Mouse (Mus musculus) forebrain, embryonic 14.5 days (tissue): ENCODE measurements around the gene Pmm1. TPM values are rescaled to one million over a fixed set of nuclear protein-coding genes. Genes with fewer than 3 reads are reported as not detected.
A peak's percentile ranks its signal among the peaks of the same experiment; 100 is the strongest.

Experiments
- ATAC-seq: fragments of 200-750 bp; cut with Nextera tagmentation; 2 replicates; pipeline ENCODE4 v1.8.0; 2017; ENCODE audit warnings: mild to moderate bottlenecking, moderate library complexity
- DNase-seq: peaks from one replicate; pipeline ENCODE4 v3.0.0-alpha.2; 2015; ENCODE audit warnings: low spot score
- H3K27ac ChIP-seq: fragments of 300-500 bp; sonication (generic); 2 replicates; pipeline ENCODE4 v1.5.1; 2014; ENCODE audit warnings: low read depth, mild to moderate bottlenecking, control low read depth, low read length, moderate library complexity
- H3K27me3 ChIP-seq: fragments of 300-500 bp; sonication (generic); replicated peaks from 2 replicates; pipeline ENCODE4 v1.6.1; 2014; ENCODE audit warnings: low read length, control low read depth, mixed read lengths; ENCODE audit not compliant: control insufficient read depth, insufficient read depth
- H3K36me3 ChIP-seq: fragments of 300-500 bp; sonication (generic); 2 replicates; pipeline ENCODE4 v1.6.1; 2014; ENCODE audit warnings: low read length, control low read depth; ENCODE audit not compliant: control insufficient read depth, insufficient read depth
- H3K4me1 ChIP-seq: fragments of 300-500 bp; sonication (generic); 2 replicates; pipeline ENCODE4 v1.6.1; 2014; ENCODE audit warnings: antibody characterized with exemption, low read length, control low read depth; ENCODE audit not compliant: control insufficient read depth, insufficient read depth
- H3K4me2 ChIP-seq: fragments of 300-500 bp; sonication (generic); 2 replicates; pipeline ENCODE4 v1.6.1; 2014; ENCODE audit warnings: mild to moderate bottlenecking, control low read depth, low read length
- H3K4me3 ChIP-seq: fragments of 300-500 bp; sonication (generic); 2 replicates; pipeline ENCODE4 v1.5.1; 2014; ENCODE audit warnings: low read depth, low read length, control low read depth
- H3K9ac ChIP-seq: fragments of 300-500 bp; sonication (generic); 2 replicates; pipeline ENCODE4 v1.6.1; 2014; ENCODE audit warnings: mild to moderate bottlenecking, low read length, control low read depth, moderate library complexity
- H3K9me3 ChIP-seq: fragments of 300-500 bp; sonication (generic); replicated peaks from 2 replicates; pipeline ENCODE4 v1.6.1; 2016; ENCODE audit warnings: low read length, control low read depth, mixed read lengths; ENCODE audit not compliant: control insufficient read depth
- WGBS: fragments of 180-500 bp; shearing (Covaris S2); extraction: QIAGEN DNeasy Blood & Tissue Kit; methylation state at CpG from one replicate; pipeline ENCODE4 v1.1.7; 2014; 5-methylcytosine and 5-hydroxymethylcytosine counted together
- polyA plus RNA-seq: library from polyadenylated mRNA; unstranded; fragments of >200 nt; fragmentation: Nextera tagmentation; extraction: Ambion mirVana; gene quantifications from 2 replicates; pipeline ENCODE4 v1.2.1, GENCODE M21; 2014

Gene Pmm1
- polyA plus RNA-seq, 1 experiment from 2014 or later = 92.6 TPM

DNA sequence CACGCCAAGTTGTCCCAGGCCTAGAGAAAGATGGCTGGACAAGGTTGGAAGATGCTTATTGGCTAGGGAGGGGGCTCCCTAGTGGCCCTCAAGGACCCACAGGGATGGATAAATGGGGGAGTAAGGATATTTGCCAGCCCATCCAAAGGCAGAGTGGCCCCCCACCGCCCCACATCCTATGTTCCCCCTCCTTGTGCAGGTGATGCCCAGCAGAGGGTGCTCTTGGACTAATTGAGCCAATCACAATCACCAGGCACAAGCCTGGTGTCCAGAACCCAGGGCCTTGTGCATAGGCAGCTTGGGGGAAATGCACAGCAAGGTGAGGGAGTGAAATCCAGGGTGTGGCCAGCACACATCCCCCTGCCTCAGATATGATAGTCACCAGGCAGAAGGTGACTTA lies 22.5 kb downstream of the Pmm1 start:
- WGBS = 34% methylated on average over 2 of the region's 2 CpGs
- Histone ChIP-seq H3K4me2 (peak overlapping the region; percentile 68), H3K36me3 (0 out of 2 replicates have a peak, but pooled peaks cover 5% of the 10 kb centered on the region), H3K27ac (peak overlapping the region; percentile 86; the same call in 1 of the 2 replicates), H3K4me3 (peak overlapping the region; percentile 50), H3K27me3 (no peaks in the 10 kb centered on the region), H3K9me3 (no peaks in the 10 kb centered on the region), H3K9ac (peak overlapping the region; percentile 73), H3K4me1 (peaks cover 9% of the 10 kb centered on the region)
- DNase-seq (peak; percentile 64), ATAC-seq (peak; percentile 40; the same call in 1 of the 2 replicates)

GRCm38 (mm10) chr15:81937098-81937972 lies 23.4 kb downstream of the Pmm1 start:
- Histone ChIP-seq H3K4me2 (peak overlapping the region; percentile 68), H3K9me3 (no peaks in the 10 kb centered on the region), H3K27ac (peak overlapping the region; percentile 86), H3K36me3 (0 out of 2 replicates have a peak, but pooled peaks cover 5% of the 10 kb centered on the region), H3K4me1 (peaks cover 9% of the 10 kb centered on the region), H3K9ac (peak overlapping the region; percentile 73), H3K27me3 (no peaks in the 10 kb centered on the region), H3K4me3 (peak overlapping the region; percentile 50)
- WGBS = 9% methylated on average over 18 of the region's 19 CpGs
- ATAC-seq (peak; percentile 65), DNase-seq (peak; percentile 71)

DNA sequence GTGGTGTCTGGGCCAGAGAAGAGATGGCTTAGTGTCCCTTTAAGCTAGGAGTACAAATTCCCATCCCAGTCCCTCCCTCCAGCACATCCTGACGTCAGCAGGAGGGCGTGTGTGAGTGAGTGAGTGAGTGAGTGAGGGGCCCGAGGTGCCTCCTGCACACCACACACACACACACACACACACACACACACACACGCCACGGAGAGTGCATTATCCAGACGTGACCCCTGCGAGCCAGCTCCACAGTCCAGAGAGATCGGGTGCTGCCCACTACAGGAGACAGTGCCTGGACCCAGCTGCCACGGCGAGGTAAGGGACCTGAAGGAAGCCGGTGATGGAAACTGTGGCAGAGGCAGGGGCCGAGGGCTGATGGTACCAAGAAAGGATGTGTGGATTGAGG lies 24.1 kb downstream of the Pmm1 start, which contains the start of gene Csdc2:
TSS of gene Csdc2 (plus strand) at position 81 of the 400 bp plus-strand sequence.
- peaks cover 9% of the 10 kb centered on the region for H3K4me1 ChIP-seq
- H3K27me3 ChIP-seq = no peaks in the 10 kb centered on the region
- no peaks in the 10 kb centered on the region for H3K9me3 ChIP-seq
- peak; percentile 82 for ATAC-seq
- under 1% methylated on average over 11 of the region's 12 CpGs for WGBS
- peak within 1 kb of the TSS; percentile 68 for H3K4me2 ChIP-seq
- 0 out of 2 replicates have a peak, but pooled peaks cover 5% of the 10 kb centered on the region for H3K36me3 ChIP-seq
- H3K9ac ChIP-seq = peak within 1 kb of the TSS; percentile 73
- DNase-seq = peak; percentile 83
- H3K4me3 ChIP-seq = peak within 1 kb of the TSS; percentile 50
- peak within 1 kb of the TSS; percentile 86 for H3K27ac ChIP-seq

DNA sequence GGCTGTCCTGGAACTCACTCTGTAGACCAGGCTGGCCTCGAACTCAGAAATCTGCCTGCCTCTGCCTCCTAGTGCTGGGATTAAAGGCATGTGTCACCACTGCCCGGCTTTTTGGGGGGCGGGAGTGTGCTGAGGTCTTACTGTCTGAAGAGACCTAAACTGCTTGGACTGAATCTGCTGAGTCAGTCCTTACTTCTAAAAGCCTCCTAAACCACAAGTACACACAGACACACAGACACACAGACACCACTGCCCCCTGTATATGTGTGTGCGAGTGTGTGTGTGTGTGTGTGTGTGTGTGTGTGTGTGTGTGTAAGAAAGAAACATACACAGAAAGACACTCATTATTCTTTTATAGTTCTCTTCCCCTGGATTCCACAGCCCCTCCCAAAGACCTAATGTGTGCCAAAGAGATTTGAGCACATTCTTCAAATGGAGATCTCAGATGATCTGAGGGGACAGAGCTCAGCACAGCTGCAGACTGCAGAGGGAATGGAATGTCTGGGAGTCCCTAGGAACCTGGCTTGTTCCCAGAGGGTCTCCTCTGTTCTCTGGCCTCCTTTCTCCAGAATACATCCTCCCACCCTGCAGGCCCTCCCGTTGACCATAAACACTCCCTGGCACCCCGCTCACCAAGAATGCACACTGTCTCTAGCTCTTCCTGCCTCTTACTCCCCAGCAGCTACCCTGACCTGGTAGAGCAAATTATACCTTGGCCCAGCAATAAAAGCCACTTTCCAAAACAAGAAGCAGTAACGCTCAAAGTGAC lies 24.7 kb downstream of the Pmm1 start:
- DNase-seq (peak; percentile 13), ATAC-seq (0 out of 2 replicates have a peak, but pooled peaks have one; percentile 1)
- H3K4me1 ChIP-seq = peaks cover 9% of the 10 kb centered on the region
- H3K4me3 ChIP-seq = peak overlapping the region; percentile 50
- 0 out of 2 replicates have a peak, but pooled peaks cover 4% of the 10 kb centered on the region for H3K36me3 ChIP-seq
- 57% methylated on average over 7 of the region's 7 CpGs for WGBS
- H3K4me2 ChIP-seq = peak overlapping the region; percentile 68
- H3K9ac ChIP-seq = peak overlapping the region; percentile 73; the same call in 1 of the 2 replicates
- no peaks in the 10 kb centered on the region for H3K9me3 ChIP-seq
- no peak overlapping the region for H3K27ac ChIP-seq
- H3K27me3 ChIP-seq = no peaks in the 10 kb centered on the region

GRCm38 (mm10) chr15:81933986-81934385 lies 26.7 kb downstream of the Pmm1 start:
- ATAC-seq = no peak
- Histone ChIP-seq H3K27me3 (no peaks in the 10 kb centered on the region), H3K27ac (no peak overlapping the region), H3K9me3 (no peaks in the 10 kb centered on the region), H3K36me3 (no peaks in the 10 kb centered on the region), H3K4me3 (no peak overlapping the region), H3K4me1 (peaks cover 9% of the 10 kb centered on the region), H3K4me2 (no peak overlapping the region), H3K9ac (no peak overlapping the region)
- WGBS = 71% methylated on average over 1 of the region's 1 CpGs
- DNase-seq = no peak

DNA sequence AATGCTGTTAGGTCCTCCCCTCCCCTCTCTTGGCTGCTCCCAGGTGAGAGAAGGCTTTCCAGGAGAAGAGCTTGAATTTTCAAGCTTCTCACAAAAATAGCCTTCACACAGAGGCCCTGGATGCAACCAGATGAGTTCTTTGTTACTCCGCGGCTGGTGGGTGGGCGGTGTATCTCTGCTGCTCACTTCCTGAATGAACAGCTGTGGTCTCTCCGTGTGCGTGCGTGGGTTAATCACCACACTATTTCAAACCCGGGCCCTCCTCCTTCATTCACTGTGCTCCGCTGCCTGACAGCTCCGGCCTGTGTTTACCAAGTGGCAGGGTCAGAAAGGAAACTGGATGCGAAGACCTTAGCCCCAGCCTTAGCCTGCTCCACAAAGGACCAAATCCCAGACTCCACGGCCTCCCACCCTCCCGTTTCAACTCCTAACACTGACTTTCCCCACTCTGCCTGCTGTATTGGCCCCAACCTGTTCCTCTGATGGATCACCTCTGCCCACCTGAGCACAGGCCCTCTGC lies 27.7 kb downstream of the Pmm1 start:
- Histone ChIP-seq H3K4me2 (no peak overlapping the region), H3K4me3 (no peak overlapping the region), H3K4me1 (peaks cover 8% of the 10 kb centered on the region), H3K27me3 (no peaks in the 10 kb centered on the region), H3K27ac (peak overlapping the region; percentile 52; the same call in 1 of the 2 replicates), H3K9me3 (no peaks in the 10 kb centered on the region), H3K36me3 (no peaks in the 10 kb centered on the region), H3K9ac (no peak overlapping the region)
- ATAC-seq (no peak), DNase-seq (peak; percentile 8)
- 27% methylated on average over 12 of the region's 12 CpGs for WGBS

DNA sequence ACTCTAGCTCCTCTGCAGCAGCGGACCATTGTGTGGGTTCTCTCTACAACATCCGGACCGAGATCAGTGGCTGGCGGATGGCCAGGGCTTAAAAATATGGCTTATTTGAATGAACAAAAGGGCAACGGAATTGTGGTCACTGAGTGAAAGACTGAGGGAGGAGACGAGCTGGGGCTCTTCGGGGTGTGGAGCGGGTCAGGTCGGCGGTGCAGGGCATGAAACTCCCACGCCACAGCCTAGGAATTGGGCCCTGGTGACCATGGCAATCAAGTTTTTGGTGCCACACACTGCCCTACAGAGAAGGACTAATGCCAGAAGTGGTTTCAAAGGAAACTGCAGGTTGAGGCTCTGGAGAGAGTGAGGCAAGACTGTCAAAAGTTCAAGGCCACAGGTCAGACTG lies 32.5 kb downstream of the Pmm1 start:
- ATAC-seq = no peak
- Histone ChIP-seq H3K27ac (peak overlapping the region; percentile 75), H3K9me3 (no peaks in the 10 kb centered on the region), H3K4me2 (no peak overlapping the region; the same call in 1 of the 2 replicates), H3K4me1 (peaks cover 17% of the 10 kb centered on the region), H3K4me3 (no peak overlapping the region), H3K27me3 (no peaks in the 10 kb centered on the region), H3K36me3 (peaks cover 2% of the 10 kb centered on the region; the same call in 1 of the 2 replicates), H3K9ac (no peak overlapping the region)
- 19% methylated on average over 11 of the region's 11 CpGs for WGBS
- peak; percentile 69 for DNase-seq

GRCm38 (mm10) chr15:81927741-81928140 lies 33.0 kb downstream of the Pmm1 start:
- Histone ChIP-seq H3K4me2 (no peak overlapping the region), H3K36me3 (peaks cover 4% of the 10 kb centered on the region; the same call in 1 of the 2 replicates), H3K4me3 (no peak overlapping the region), H3K27me3 (no peaks in the 10 kb centered on the region), H3K9me3 (no peaks in the 10 kb centered on the region), H3K4me1 (peaks cover 17% of the 10 kb centered on the region), H3K9ac (no peak overlapping the region), H3K27ac (peak overlapping the region; percentile 84)
- peak; percentile 52 for DNase-seq
- no peak for ATAC-seq
- 39% methylated on average over 4 of the region's 4 CpGs for WGBS
